Comparison of ENCODE assay signal across 8 mouse cellular contexts in genomic region chr15:85070561-85070960, GRCm38 (mm10). TPM values are rescaled to one million over a fixed set of nuclear protein-coding genes. Genes with fewer than 3 reads are reported as not detected.
DNase-seq lines count a peak whose midpoint lies in the region; ATAC-seq and TF ChIP-seq lines count a peak whose summit lies in the region.

No protein-coding gene starts in this region.

- H3K79me2 ChIP-seq in MEL (ENCODE audit: control insufficient read depth, insufficient read depth, low read length, poor library complexity) = no peaks in the 10 kb centered on the region

- peak; percentile 89 for TF ChIP-seq RAD21 in MEL (IDR thresholded peaks at IDR 0.05; ENCODE audit: low read depth, low read length)

- H3K4me1 ChIP-seq in MEL (ENCODE audit: control insufficient read depth in 1 of 2, insufficient read depth in 2 of 2, low read length in 2 of 2) = no peaks in the 10 kb centered on the region
- H3K4me1 ChIP-seq in kidney, postnatal 0 days (replicated peaks; ENCODE audit: insufficient read depth, low read length) = no peaks in the 10 kb centered on the region

- H3K4me3 ChIP-seq in MEL (ENCODE audit: control insufficient read depth in 1 of 2, insufficient read depth in 1 of 2, low read depth in 2 of 2, low read length in 2 of 2) = no peak overlapping the region
- H3K4me3 ChIP-seq in kidney, postnatal 0 days (replicated peaks; ENCODE audit: low read depth, low read length) = no peak overlapping the region

- H3K9me3 ChIP-seq in MEL (replicated peaks; ENCODE audit: insufficient read depth, low read length) = no peaks in the 10 kb centered on the region
- no peaks in the 10 kb centered on the region for H3K9me3 ChIP-seq in kidney, postnatal 0 days (replicated peaks; ENCODE audit: low read length)

- no peak for TF ChIP-seq POLR2A in MEL (IDR thresholded peaks at IDR 0.05; ENCODE audit: control insufficient read depth in 1 of 2, insufficient read depth in 1 of 2, low read depth in 1 of 2, low read length in 2 of 2, poor library complexity in 1 of 2)

- H3K27ac ChIP-seq in MEL (ENCODE audit: control insufficient read depth, low read depth, low read length) = no peak overlapping the region
- H3K27ac ChIP-seq in kidney, postnatal 0 days = no peak overlapping the region

- peak; percentile 51 to 93 (median 82) for TF ChIP-seq CTCF in MEL (IDR thresholded peaks at IDR 0.05 in 2 of 3, conservative IDR thresholded peaks at IDR 0.05 in 1 of 3; ENCODE audit: control insufficient read depth in 1 of 3, insufficient read depth in 1 of 3, low read depth in 2 of 3, low read length in 3 of 3, poor library complexity in 1 of 3, severe bottlenecking in 1 of 3)
- TF ChIP-seq CTCF in kidney, postnatal 0 days (IDR thresholded peaks at IDR 0.05; ENCODE audit: low read depth) = peak; percentile 89

- intact Hi-C loops in heart, postnatal 25 days (cut with DNase I) = loop anchor here (1.0 kb wide), 1 partner anchor 69 kb away; no protein-coding TSS in a partner anchor

- H3K27me3 ChIP-seq in MEL (ENCODE audit: control insufficient read depth in 1 of 2, insufficient read depth in 2 of 2, low read length in 2 of 2) = no peaks in the 10 kb centered on the region; a peak in 1 of 4 replicates
- H3K27me3 ChIP-seq in kidney, postnatal 0 days (ENCODE audit: insufficient read depth, low read length) = no peaks in the 10 kb centered on the region

- WGBS in kidney, postnatal 0 days = 38% methylated on average over 2 of the region's 2 CpGs

- H3K9ac ChIP-seq in MEL (ENCODE audit: control insufficient read depth, low read depth, low read length, poor library complexity, severe bottlenecking) = no peak overlapping the region
- H3K9ac ChIP-seq in kidney, postnatal 0 days (ENCODE audit: low read depth, low read length) = no peak overlapping the region

- H3K4me2 ChIP-seq in kidney, postnatal 0 days (ENCODE audit: low read length) = no peak overlapping the region

- no peak for TF ChIP-seq EP300 in MEL (IDR thresholded peaks at IDR 0.05; ENCODE audit: low read depth in 1 of 2, low read length in 2 of 2)

- no peaks in the 10 kb centered on the region for H3K36me3 ChIP-seq in MEL (ENCODE audit: control insufficient read depth in 1 of 2, insufficient read depth in 2 of 2, low read length in 2 of 2)
- no peaks in the 10 kb centered on the region for H3K36me3 ChIP-seq in kidney, postnatal 0 days (ENCODE audit: insufficient read depth, low read length)

- ATAC-seq in common myeloid progenitor, adult 5-6 weeks (replicated peaks; ENCODE audit: low read depth, poor library complexity, severe bottlenecking) = peak; percentile 62; the same call in 1 of the 2 replicates
- no peak for ATAC-seq in kidney, postnatal 0 days (replicated peaks; ENCODE audit: low FRiP score, low read depth)
- no peak for ATAC-seq in erythroid progenitor cell, adult 5-6 weeks (replicated peaks; ENCODE audit: low FRiP score, poor library complexity, severe bottlenecking)

- DNase-seq in heart, adult 18-20 months = peak; percentile 45 to 75
- no peak for DNase-seq in heart, postnatal 25 days (ENCODE audit: low spot score)
- peak; percentile 71 for DNase-seq in 3T3-L1 (ENCODE audit: low read depth, low spot score)
- DNase-seq in MEL (ENCODE audit: low read depth, low spot score) = peak; percentile 70
- peak; percentile 80 for DNase-seq in kidney, postnatal 0 days (ENCODE audit: low spot score)
- peak; percentile 72 for DNase-seq in lung, postnatal 36 days

TF ChIP-seq in MEL, 35 proteins besides CTCF, POLR2A, EP300 and RAD21:
- TF ChIP-seq SMC3 (IDR thresholded peaks at IDR 0.05; ENCODE audit: low read depth, low read length) = peak; percentile 87
- 0 out of 2 replicates have a peak, but pooled peaks have one; percentile 8 for TF ChIP-seq BHLHE40 (IDR thresholded peaks at IDR 0.05; ENCODE audit: borderline replicate concordance, low read depth, low read length)
- no peak for TF ChIP-seq POLR2AphosphoS2 (IDR thresholded peaks at IDR 0.05; ENCODE audit: low read length)
- TF ChIP-seq ZC3H11A (IDR thresholded peaks at IDR 0.05; ENCODE audit: low read depth, low read length) = peak; percentile 83
- TF ChIP-seq KAT2A (conservative IDR thresholded peaks at IDR 0.05; ENCODE audit: low read depth, low read length) = no peak

RNA-seq across cellular contexts. Expression of gene Fam118a, which starts 41.8 kb away (rescaled TPM):
- total RNA-seq in heart, adult 18-20 months (2021) = 1 to 10 TPM; 7.3 to 8.2 TPM
- total RNA-seq in heart, postnatal 25 days (2021) = 1 to 10 TPM; 5.8 to 6.4 TPM
- total RNA-seq in MEL (2012; rRNA removed) = 11.7 and 13.3 TPM in 2 replicates
- 10 to 100 TPM in 1 of 2 experiments, not detected in 1; 12.9 TPM for polyA plus RNA-seq in MEL (2012; ENCODE audit: insufficient read depth in 1 of 2, insufficient read length in 2 of 2, low read depth in 1 of 2, low replicate concordance in 2 of 2, missing spikeins in 1 of 2)
- 6.5 and 9.0 TPM in 2 replicates for total RNA-seq in common myeloid progenitor, adult 5-6 weeks (2017)
- polyA plus RNA-seq in kidney, postnatal 0 days (2015; fragmentation: Nextera tagmentation; extraction: Ambion mirVana) = 18.4 and 18.8 TPM in 2 replicates
- 2.2 and 3.8 TPM in 2 replicates for total RNA-seq in erythroid progenitor cell, adult 5-6 weeks (2015; ENCODE audit: low replicate concordance)
- total RNA-seq in erythroid progenitor cell, adult 5-6 weeks (2017; ENCODE audit: low replicate concordance) = 1.8 and 22.4 TPM in 2 replicates

RNA-seq across cellular contexts. Expression of gene Upk3a, which starts 53.6 kb away (rescaled TPM):
- not detected for total RNA-seq in heart, adult 18-20 months (2021)
- total RNA-seq in heart, postnatal 25 days (2021) = not detected
- total RNA-seq in MEL (2012; rRNA removed) = not detected in 2 replicates
- not detected for polyA plus RNA-seq in MEL (2012; ENCODE audit: insufficient read depth in 1 of 2, insufficient read length in 2 of 2, low read depth in 1 of 2, low replicate concordance in 2 of 2, missing spikeins in 1 of 2)
- total RNA-seq in common myeloid progenitor, adult 5-6 weeks (2017) = not detected in 2 replicates
- polyA plus RNA-seq in kidney, postnatal 0 days (2015; fragmentation: Nextera tagmentation; extraction: Ambion mirVana) = 73.7 and 104 TPM in 2 replicates
- not detected in 2 replicates for total RNA-seq in erythroid progenitor cell, adult 5-6 weeks (2015; ENCODE audit: low replicate concordance)
- total RNA-seq in erythroid progenitor cell, adult 5-6 weeks (2017; ENCODE audit: low replicate concordance) = not detected in 2 replicates
